Mouse (Mus musculus): ENCODE measurements around the gene Prkag2. TPM values are rescaled to one million over a fixed set of nuclear protein-coding genes. Genes with fewer than 3 reads are reported as not detected.

The Prkag2 gene
- polyA plus RNA-seq, 1 experiment: 1.1 TPM

- H3K4me1 ChIP-seq: peaks cover 77% of the 10 kb centered on the region
- TF ChIP-seq FLI1 (IDR thresholded peaks at IDR 0.05; ENCODE audit: low read length): no peak
- peaks cover 13% of the 10 kb centered on the region for H3K36me3 ChIP-seq (replicated peaks; ENCODE audit: low read length)
- no peaks in the 10 kb centered on the region for H3K27me3 ChIP-seq (replicated peaks)
- H3K4me3 ChIP-seq (replicated peaks): peak overlapping the region; percentile 62
- no peaks in the 10 kb centered on the region for H3K9me3 ChIP-seq
Measured at GRCm38 (mm10) chr5:24878713-24879112, 221.7 kb downstream of the Prkag2 start.

- peaks cover 11% of the 10 kb centered on the region for H3K36me3 ChIP-seq (replicated peaks; ENCODE audit: low read length)
- no peaks in the 10 kb centered on the region for H3K9me3 ChIP-seq
- TF ChIP-seq GATA1 (IDR thresholded peaks at IDR 0.05; ENCODE audit: borderline replicate concordance, low read length) (no peak), FLI1 (IDR thresholded peaks at IDR 0.05; ENCODE audit: low read length) (no peak)
- peaks cover 83% of the 10 kb centered on the region for H3K4me1 ChIP-seq
- peak overlapping the region; percentile 62 for H3K4me3 ChIP-seq (replicated peaks)
- no peaks in the 10 kb centered on the region for H3K27me3 ChIP-seq (replicated peaks)
Measured at GRCm38 (mm10) chr5:24877836-24878624, 222.4 kb downstream of the Prkag2 start.

- Histone ChIP-seq H3K36me3 (replicated peaks; ENCODE audit: low read length) (peaks cover 9% of the 10 kb centered on the region), H3K9me3 (no peaks in the 10 kb centered on the region), H3K4me1 (peaks cover 89% of the 10 kb centered on the region), H3K27me3 (replicated peaks) (no peaks in the 10 kb centered on the region), H3K4me3 (replicated peaks) (no peak overlapping the region)
- TF ChIP-seq FLI1 (IDR thresholded peaks at IDR 0.05; ENCODE audit: low read length) (no peak), GATA1 (IDR thresholded peaks at IDR 0.05; ENCODE audit: borderline replicate concordance, low read length) (no peak)
Measured at GRCm38 (mm10) chr5:24876653-24877052, 223.8 kb downstream of the Prkag2 start.

GRCm38 (mm10) chr5:24874111-24874510 is 226.3 kb downstream of the Prkag2 start:
- Histone ChIP-seq H3K9me3 (no peaks in the 10 kb centered on the region), H3K36me3 (replicated peaks; ENCODE audit: low read length) (peaks cover 15% of the 10 kb centered on the region), H3K27me3 (replicated peaks) (no peaks in the 10 kb centered on the region), H3K4me1 (peaks cover 84% of the 10 kb centered on the region), H3K4me3 (replicated peaks) (no peak overlapping the region)
- no peak for TF ChIP-seq GATA1 (IDR thresholded peaks at IDR 0.05; ENCODE audit: borderline replicate concordance, low read length)
- TF ChIP-seq FLI1 (IDR thresholded peaks at IDR 0.05; ENCODE audit: low read length): no peak

GRCm38 (mm10) chr5:24873221-24873620 is 227.2 kb downstream of the Prkag2 start:
- Histone ChIP-seq H3K9me3 (no peaks in the 10 kb centered on the region), H3K4me1 (peaks cover 75% of the 10 kb centered on the region)

GRCm38 (mm10) chr5:24871276-24871675 is 229.2 kb downstream of the Prkag2 start:
- TF ChIP-seq FLI1 (IDR thresholded peaks at IDR 0.05; ENCODE audit: low read length) (no peak), GATA1 (IDR thresholded peaks at IDR 0.05; ENCODE audit: borderline replicate concordance, low read length) (no peak)
- Histone ChIP-seq H3K4me1 (peaks cover 55% of the 10 kb centered on the region), H3K9me3 (0 out of 2 replicates have a peak, but pooled peaks cover 3% of the 10 kb centered on the region), H3K27me3 (replicated peaks) (no peaks in the 10 kb centered on the region), H3K36me3 (replicated peaks; ENCODE audit: low read length) (peaks cover 27% of the 10 kb centered on the region), H3K4me3 (replicated peaks) (peak overlapping the region; percentile 40)

More at GRCm38 (mm10) chr5:24873221-24873620, 227.2 kb downstream of the Prkag2 start:
- peaks cover 18% of the 10 kb centered on the region for H3K36me3 ChIP-seq (replicated peaks; ENCODE audit: low read length)
- no peaks in the 10 kb centered on the region for H3K27me3 ChIP-seq (replicated peaks)
- no peak overlapping the region for H3K4me3 ChIP-seq (replicated peaks)
- TF ChIP-seq FLI1 (IDR thresholded peaks at IDR 0.05; ENCODE audit: low read length) (no peak), GATA1 (IDR thresholded peaks at IDR 0.05; ENCODE audit: borderline replicate concordance, low read length) (no peak)

- H3K36me3 ChIP-seq (replicated peaks; ENCODE audit: low read length): peaks cover 22% of the 10 kb centered on the region
- H3K27me3 ChIP-seq (replicated peaks): no peaks in the 10 kb centered on the region
- H3K9me3 ChIP-seq: 0 out of 2 replicates have a peak, but pooled peaks cover 4% of the 10 kb centered on the region
- H3K4me3 ChIP-seq (replicated peaks): no peak overlapping the region
- H3K4me1 ChIP-seq: peaks cover 54% of the 10 kb centered on the region
- TF ChIP-seq GATA1 (IDR thresholded peaks at IDR 0.05; ENCODE audit: borderline replicate concordance, low read length) (no peak), FLI1 (IDR thresholded peaks at IDR 0.05; ENCODE audit: low read length) (no peak)
Measured at GRCm38 (mm10) chr5:24869796-24870289, 230.6 kb downstream of the Prkag2 start.

- Histone ChIP-seq H3K27me3 (replicated peaks) (no peaks in the 10 kb centered on the region), H3K4me1 (peaks cover 47% of the 10 kb centered on the region), H3K9me3 (peaks cover 6% of the 10 kb centered on the region; the same call in 1 of the 2 replicates), H3K36me3 (replicated peaks; ENCODE audit: low read length) (peaks cover 23% of the 10 kb centered on the region), H3K4me3 (replicated peaks) (no peak overlapping the region)
- no peak for TF ChIP-seq FLI1 (IDR thresholded peaks at IDR 0.05; ENCODE audit: low read length)
- no peak for TF ChIP-seq GATA1 (IDR thresholded peaks at IDR 0.05; ENCODE audit: borderline replicate concordance, low read length)
Measured at GRCm38 (mm10) chr5:24863804-24864203, 236.6 kb downstream of the Prkag2 start.

GRCm38 (mm10) chr5:24861449-24861930 is 239.0 kb downstream of the Prkag2 start:
- Histone ChIP-seq H3K4me3 (replicated peaks) (no peak overlapping the region), H3K27me3 (replicated peaks) (no peaks in the 10 kb centered on the region), H3K36me3 (replicated peaks; ENCODE audit: low read length) (peaks cover 18% of the 10 kb centered on the region), H3K4me1 (peaks cover 70% of the 10 kb centered on the region), H3K9me3 (peaks cover 10% of the 10 kb centered on the region; the same call in 1 of the 2 replicates)
- TF ChIP-seq FLI1 (IDR thresholded peaks at IDR 0.05; ENCODE audit: low read length): no peak
- no peak for TF ChIP-seq GATA1 (IDR thresholded peaks at IDR 0.05; ENCODE audit: borderline replicate concordance, low read length)
